Mouse (Mus musculus): ENCODE data around the gene Sub1. TPM values are rescaled to one million over a fixed set of nuclear protein-coding genes. Genes with fewer than 3 reads are reported as not detected.
A peak's percentile ranks its signal among the peaks of the same experiment; 100 is the strongest.

Sub1 gene
- polyA plus RNA-seq, 1 experiment from 2014 or later, result 697 TPM

DNA sequence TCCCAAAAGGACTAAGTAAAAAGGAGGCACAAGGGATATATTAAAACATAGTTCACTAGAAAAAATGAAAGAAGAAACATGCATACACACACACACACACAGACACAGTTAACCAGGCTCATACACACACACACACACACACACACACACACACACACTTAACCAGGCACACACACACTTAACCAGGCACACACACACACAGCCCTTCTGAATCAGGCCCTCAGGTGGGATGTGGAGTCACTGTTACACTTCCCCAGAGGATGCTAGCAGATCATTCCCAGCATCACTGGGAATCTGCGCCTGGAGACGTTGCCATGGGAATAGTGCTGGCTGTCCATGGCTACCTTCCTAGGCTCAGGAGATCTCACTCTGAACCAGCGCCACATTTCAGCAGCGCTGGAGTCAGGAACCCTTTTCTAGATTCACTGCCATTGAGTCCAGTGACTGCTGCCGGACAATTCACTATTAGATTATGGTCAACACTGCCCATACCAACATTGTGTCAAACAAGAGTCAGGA is 30.2 kb upstream of the Sub1 start:
- Histone ChIP-seq H3K9me3 (no peaks in the 10 kb centered on the region), H3K27ac (no peak overlapping the region), H3K36me3 (no peaks in the 10 kb centered on the region), H3K4me3 (no peak overlapping the region), H3K27me3 (ENCODE audit: insufficient read depth, poor library complexity, severe bottlenecking) (no peaks in the 10 kb centered on the region), H3K4me1 (replicated peaks) (no peaks in the 10 kb centered on the region)
- WGBS, result 88% methylated on average over 5 of the region's 5 CpGs
- no peak for DNase-seq (ENCODE audit: low spot score)

DNA sequence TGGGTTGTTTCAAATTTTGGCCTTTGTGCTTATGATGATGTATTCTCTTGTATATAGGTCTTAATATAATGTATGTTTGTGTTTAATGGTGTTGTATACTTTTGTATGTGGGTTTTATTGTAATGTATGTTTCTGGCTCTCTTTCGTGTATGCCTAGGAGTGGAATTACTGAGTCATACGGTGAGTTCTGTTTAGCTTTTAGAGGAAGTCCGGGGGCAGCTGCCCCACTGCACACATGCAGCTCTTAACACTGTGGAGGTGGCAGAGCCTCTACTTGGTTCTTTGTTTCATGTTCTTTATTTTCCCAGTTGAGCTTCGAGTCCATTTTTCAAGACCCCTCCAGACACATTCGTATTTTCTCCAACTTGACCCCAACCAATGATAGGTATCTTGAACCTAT is 29.2 kb upstream of the Sub1 start:
- DNase-seq (ENCODE audit: low spot score), result no peak
- 88% methylated on average over 5 of the region's 5 CpGs for WGBS

DNA sequence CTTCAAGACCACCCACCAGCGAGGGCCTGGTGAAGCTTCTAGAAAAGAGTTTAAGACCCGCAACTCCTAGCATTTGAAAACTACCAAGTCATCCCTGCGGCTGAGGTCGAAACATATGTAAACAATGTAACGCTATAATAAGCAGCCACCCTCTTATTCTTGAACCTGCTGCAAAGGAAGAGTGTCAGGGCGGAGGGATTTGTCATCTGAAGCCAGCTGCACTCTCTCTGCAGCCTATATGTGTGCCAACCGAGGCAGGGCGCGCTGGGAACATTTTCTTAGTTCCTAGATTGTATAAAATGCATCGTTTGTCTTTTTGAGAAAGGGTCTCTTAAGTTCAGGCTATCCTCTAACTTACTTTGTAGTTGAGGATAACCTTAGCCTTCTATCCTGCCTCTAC is 28.6 kb upstream of the Sub1 start:
- H3K27me3 ChIP-seq (ENCODE audit: insufficient read depth, poor library complexity, severe bottlenecking), result no peaks in the 10 kb centered on the region
- H3K27ac ChIP-seq, result no peak overlapping the region
- H3K4me1 ChIP-seq (replicated peaks), result no peaks in the 10 kb centered on the region
- no peaks in the 10 kb centered on the region for H3K36me3 ChIP-seq
- H3K4me3 ChIP-seq, result no peak overlapping the region
- 88% methylated on average over 10 of the region's 10 CpGs for WGBS
- H3K9me3 ChIP-seq, result no peaks in the 10 kb centered on the region
- DNase-seq (ENCODE audit: low spot score), result no peak

More for the DNA sequence above, 29.2 kb upstream of the Sub1 start:
- Histone ChIP-seq H3K27me3 (ENCODE audit: insufficient read depth, poor library complexity, severe bottlenecking) (no peaks in the 10 kb centered on the region), H3K36me3 (no peaks in the 10 kb centered on the region), H3K27ac (no peak overlapping the region), H3K9me3 (no peaks in the 10 kb centered on the region), H3K4me1 (replicated peaks) (no peaks in the 10 kb centered on the region), H3K4me3 (no peak overlapping the region)

DNA sequence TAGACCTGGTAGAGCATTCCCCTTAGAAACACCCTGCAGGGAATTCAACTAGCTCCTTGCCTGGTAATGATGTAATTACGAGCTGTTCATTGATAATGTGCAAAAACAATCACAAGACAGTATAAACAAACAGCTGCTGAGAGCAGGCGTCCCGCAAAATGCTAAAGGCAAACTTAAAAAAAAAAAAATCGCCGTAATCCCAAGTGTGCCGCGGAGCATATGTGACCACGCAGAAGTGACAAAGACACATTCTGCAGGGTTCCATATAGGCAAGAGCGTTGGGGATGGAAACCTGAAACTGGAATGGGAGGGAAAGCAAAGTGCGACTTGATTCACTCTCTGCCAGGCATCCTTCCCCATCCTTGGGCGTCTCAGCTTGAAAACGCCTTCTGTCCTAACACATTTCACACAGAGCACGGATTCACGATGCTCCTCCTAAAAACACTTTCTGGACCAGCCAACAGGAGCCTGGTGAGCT is 28.0 kb upstream of the Sub1 start:
- Histone ChIP-seq H3K27ac (no peak overlapping the region), H3K4me3 (no peak overlapping the region), H3K27me3 (ENCODE audit: insufficient read depth, poor library complexity, severe bottlenecking) (no peaks in the 10 kb centered on the region), H3K9me3 (no peaks in the 10 kb centered on the region), H3K4me1 (replicated peaks) (no peaks in the 10 kb centered on the region), H3K36me3 (no peaks in the 10 kb centered on the region)
- DNase-seq (ENCODE audit: low spot score), result no peak
- 64% methylated on average over 14 of the region's 14 CpGs for WGBS

DNA sequence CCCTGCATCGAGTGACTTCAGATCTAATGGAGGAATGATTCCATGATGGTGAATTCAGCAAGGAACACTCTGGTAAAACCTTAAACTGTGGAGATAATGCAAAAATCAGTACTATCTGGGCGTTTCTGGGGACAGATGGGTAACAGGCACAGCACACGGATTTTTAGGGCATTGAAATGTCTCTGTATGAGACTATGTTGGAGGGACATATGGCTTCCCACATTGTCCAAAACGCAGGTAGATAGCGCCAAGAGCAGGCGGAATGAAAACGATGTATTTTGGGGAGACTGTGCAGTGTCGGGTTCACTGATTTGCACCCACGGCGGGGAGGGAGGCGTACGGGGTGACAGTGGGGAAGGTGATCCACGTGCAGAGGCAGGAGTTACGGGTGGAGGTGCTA is 22.7 kb upstream of the Sub1 start:
- WGBS, result 92% methylated on average over 14 of the region's 14 CpGs
- Histone ChIP-seq H3K4me3 (no peak overlapping the region), H3K9me3 (no peaks in the 10 kb centered on the region), H3K27ac (no peak overlapping the region), H3K4me1 (replicated peaks) (no peaks in the 10 kb centered on the region), H3K27me3 (ENCODE audit: insufficient read depth, poor library complexity, severe bottlenecking) (no peaks in the 10 kb centered on the region), H3K36me3 (no peaks in the 10 kb centered on the region)
- no peak for DNase-seq (ENCODE audit: low spot score)

DNA sequence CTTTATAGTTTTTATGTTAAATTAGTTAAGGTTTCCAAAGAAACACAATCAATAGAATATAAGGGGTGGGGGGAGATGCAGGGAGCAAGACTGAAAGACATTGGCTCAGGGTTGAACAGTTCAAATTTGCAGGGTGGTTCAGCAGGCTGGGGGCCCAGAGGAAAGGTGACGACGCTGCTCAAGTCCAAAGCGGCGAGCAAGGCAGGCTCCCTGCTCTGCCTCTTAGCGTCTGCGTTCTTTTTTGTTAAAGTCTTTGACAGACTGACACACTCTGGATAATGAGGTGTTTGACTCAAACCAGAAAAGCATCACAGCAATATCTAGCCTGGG is 21.6 kb upstream of the Sub1 start:
- Histone ChIP-seq H3K4me1 (replicated peaks) (no peaks in the 10 kb centered on the region), H3K27ac (no peak overlapping the region), H3K36me3 (no peaks in the 10 kb centered on the region), H3K9me3 (no peaks in the 10 kb centered on the region), H3K27me3 (ENCODE audit: insufficient read depth, poor library complexity, severe bottlenecking) (no peaks in the 10 kb centered on the region), H3K4me3 (no peak overlapping the region)
- WGBS, result 84% methylated on average over 6 of the region's 6 CpGs
- DNase-seq (ENCODE audit: low spot score), result no peak

DNA sequence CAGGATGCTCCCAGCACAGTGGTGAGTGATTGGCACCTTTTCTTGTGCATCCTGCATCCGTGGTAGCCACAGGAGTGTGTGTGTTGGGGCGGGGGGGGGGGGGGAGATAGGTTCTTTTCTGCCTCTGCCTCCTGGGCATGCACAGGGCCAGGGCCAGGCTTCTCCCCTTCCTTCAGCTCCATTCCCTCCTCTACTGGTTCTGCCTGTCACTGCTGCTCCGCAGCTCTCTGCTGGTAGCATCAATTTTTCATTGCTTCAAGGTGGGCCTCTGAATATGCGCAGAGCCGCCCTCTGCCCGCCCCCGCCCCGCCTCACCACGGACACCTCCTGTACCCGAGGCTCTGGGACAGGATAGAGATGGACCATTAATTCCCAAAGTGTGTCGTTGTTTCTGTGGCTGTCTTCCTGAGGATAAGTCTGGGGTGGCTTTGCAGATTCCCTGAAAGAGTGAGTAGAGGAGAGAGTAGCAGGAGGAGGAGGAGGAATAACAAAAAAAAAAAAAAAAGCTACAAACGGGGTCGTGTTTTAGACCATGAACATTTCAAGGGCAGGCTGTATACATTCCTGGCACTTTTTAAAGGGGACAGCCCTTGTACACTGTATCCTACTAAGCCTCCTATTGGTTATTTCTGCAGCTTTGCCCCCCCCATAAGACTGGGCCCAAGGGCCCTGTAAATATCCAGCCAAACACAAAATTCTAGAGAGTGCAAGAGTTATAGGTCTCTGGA is 21.1 kb upstream of the Sub1 start:
- Histone ChIP-seq H3K9me3 (no peaks in the 10 kb centered on the region), H3K4me1 (replicated peaks) (no peaks in the 10 kb centered on the region), H3K27ac (no peak overlapping the region), H3K27me3 (ENCODE audit: insufficient read depth, poor library complexity, severe bottlenecking) (no peaks in the 10 kb centered on the region), H3K36me3 (no peaks in the 10 kb centered on the region), H3K4me3 (no peak overlapping the region)
- WGBS, result 51% methylated on average over 13 of the region's 13 CpGs
- DNase-seq (ENCODE audit: low spot score), result no peak

DNA sequence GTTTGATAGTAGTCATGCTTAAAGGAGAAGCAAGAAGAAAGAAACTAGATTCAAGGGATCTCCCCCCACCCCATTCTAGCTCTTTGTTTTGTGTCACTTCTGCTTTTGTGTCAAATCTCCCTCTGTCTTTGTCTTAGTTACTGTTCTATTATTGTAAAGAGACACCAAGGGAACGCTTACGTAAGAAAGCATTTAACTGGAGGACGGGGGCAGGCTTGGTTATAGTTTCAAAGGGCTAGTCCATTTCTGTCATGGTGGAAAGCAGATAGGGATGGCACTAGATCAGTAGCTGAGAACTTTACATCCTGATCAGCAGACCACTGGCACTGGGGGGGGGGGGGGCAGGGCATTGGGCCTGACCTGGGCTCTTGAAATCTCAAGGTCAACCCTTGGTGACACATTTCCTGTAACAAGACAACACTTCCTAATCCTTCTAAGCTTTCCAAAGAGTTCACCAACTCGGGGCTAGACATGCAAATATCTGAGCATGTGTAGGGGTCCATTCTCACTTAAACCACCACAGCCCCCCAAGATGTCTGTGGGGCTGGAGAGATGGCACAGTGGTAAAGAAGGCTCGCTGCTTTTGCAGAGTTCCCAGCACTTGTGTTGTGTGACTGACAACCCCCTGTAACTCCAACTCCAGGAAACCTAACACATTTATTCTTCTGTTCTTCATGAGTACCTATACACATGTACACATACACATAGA is 17.6 kb upstream of the Sub1 start:
- 67% methylated on average over 5 of the region's 5 CpGs for WGBS
- Histone ChIP-seq H3K27ac (no peak overlapping the region), H3K9me3 (no peaks in the 10 kb centered on the region), H3K36me3 (no peaks in the 10 kb centered on the region), H3K27me3 (ENCODE audit: insufficient read depth, poor library complexity, severe bottlenecking) (no peaks in the 10 kb centered on the region), H3K4me3 (no peak overlapping the region), H3K4me1 (replicated peaks) (no peaks in the 10 kb centered on the region; the same call in 1 of the 2 replicates)
- DNase-seq (ENCODE audit: low spot score), result no peak

DNA sequence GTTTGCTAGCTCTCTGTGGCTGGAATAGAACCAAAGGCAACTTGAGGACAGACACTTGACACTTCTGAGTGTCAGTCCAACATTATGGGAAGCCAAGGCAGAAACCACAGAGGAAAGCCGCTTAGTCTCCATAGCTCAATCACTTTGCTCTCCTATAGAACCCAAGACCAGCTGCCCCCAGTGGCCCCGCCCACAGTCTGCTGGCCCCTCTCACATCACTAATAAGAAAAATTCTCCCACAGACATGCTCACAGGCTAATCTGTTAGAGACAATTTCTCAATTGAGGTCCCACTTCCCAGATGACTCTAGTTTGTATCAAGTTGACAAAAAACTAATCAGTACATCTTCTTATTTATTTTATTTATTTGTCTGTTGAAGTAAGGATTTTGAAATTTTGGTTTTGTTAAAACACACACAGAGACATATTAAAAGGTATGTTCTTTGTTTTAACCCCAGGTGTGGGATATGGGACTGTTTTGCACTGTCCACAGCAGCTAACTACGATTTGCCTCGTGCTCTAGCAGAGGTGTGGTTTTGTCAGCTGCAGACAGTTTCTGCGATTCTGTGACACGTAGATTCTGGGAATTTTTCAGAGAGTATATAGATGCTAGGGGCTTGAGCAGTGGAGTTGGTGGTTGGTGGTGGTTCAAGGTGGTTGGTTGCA is 16.9 kb upstream of the Sub1 start:
- H3K27ac ChIP-seq, result no peak overlapping the region
- H3K36me3 ChIP-seq, result no peaks in the 10 kb centered on the region
- no peaks in the 10 kb centered on the region for H3K9me3 ChIP-seq
- no peaks in the 10 kb centered on the region; the same call in 1 of the 2 replicates for H3K4me1 ChIP-seq (replicated peaks)
- 74% methylated on average over 6 of the region's 6 CpGs for WGBS
- no peaks in the 10 kb centered on the region for H3K27me3 ChIP-seq (ENCODE audit: insufficient read depth, poor library complexity, severe bottlenecking)
- no peak for DNase-seq (ENCODE audit: low spot score)
- no peak overlapping the region for H3K4me3 ChIP-seq

DNA sequence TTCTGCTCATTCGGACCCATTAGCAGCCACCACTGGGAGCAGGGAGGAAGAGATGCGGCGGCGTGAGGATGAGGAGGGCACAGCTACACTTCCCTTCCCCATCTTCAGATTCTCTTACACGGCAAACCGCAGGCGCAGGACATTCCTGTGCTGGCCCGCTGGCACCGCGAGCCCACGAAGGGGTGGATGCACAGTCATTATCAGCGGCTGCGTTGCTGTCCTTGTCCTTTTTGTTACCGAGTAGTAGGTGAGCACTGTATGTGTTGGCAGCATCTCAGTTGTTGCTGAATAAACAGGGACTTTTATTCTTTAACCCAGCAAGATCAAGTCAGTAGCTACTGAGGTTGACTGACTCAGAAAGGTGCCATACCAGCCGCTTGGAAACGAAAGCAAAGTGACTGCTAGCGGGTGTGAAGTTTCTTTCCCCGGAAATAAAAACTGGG is 13.8 kb upstream of the Sub1 start:
- no peak overlapping the region for H3K27ac ChIP-seq
- no peak for DNase-seq (ENCODE audit: low spot score)
- 52% methylated on average over 18 of the region's 18 CpGs for WGBS
- H3K36me3 ChIP-seq, result no peaks in the 10 kb centered on the region
- no peaks in the 10 kb centered on the region for H3K9me3 ChIP-seq
- H3K4me1 ChIP-seq (replicated peaks), result no peaks in the 10 kb centered on the region; the same call in 1 of the 2 replicates
- H3K4me3 ChIP-seq, result peak overlapping the region; percentile 23; the same call in 1 of the 2 replicates
- H3K27me3 ChIP-seq (ENCODE audit: insufficient read depth, poor library complexity, severe bottlenecking), result no peaks in the 10 kb centered on the region

DNA sequence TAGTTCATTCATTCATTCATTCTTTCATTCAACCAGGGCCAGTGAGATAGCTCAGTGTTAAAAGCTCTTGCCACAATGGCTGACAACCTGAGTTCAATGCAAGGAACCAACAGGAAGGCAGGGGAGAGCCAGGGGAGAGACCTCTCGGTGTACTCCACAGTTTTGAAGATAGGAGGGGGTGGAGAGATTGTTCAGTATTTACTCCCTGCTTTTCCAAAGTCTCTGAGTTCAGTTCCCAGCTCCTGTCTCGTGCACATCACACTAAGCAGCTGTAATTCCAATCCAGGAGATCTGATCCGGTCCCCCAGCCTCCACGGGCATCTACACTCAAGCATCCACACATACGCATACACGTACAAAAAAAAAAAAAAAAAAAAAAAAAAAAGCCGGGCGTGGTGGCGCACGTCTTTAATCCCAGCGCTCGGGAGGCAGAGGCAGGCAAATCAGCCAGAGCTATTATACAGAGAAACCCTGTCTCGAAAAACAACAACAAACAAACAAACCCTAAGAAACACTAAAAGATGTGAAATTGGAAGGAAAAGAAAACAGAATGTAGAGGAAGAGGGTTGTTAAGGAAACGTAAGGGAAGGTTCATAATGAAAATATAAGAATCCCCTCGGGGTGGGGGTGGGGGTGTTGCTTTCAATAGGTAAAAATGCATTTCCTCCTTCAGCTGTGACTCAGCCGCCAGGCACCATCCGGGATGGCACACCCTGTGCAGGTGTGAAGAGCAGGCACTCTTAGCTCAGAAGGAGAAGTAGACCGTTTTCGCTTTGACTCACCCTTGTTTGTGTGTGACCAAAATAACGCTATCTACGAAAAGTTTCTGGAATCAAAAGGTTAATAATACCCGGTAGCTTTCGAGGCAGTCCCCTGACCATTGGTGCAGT is 13.2 kb upstream of the Sub1 start:
- Histone ChIP-seq H3K4me1 (replicated peaks) (no peaks in the 10 kb centered on the region; the same call in 1 of the 2 replicates), H3K9me3 (no peaks in the 10 kb centered on the region), H3K4me3 (peak overlapping the region; percentile 23; the same call in 1 of the 2 replicates), H3K36me3 (no peaks in the 10 kb centered on the region), H3K27me3 (ENCODE audit: insufficient read depth, poor library complexity, severe bottlenecking) (no peaks in the 10 kb centered on the region), H3K27ac (no peak overlapping the region)
- 67% methylated on average over 23 of the region's 23 CpGs for WGBS
- no peak for DNase-seq (ENCODE audit: low spot score)

DNA sequence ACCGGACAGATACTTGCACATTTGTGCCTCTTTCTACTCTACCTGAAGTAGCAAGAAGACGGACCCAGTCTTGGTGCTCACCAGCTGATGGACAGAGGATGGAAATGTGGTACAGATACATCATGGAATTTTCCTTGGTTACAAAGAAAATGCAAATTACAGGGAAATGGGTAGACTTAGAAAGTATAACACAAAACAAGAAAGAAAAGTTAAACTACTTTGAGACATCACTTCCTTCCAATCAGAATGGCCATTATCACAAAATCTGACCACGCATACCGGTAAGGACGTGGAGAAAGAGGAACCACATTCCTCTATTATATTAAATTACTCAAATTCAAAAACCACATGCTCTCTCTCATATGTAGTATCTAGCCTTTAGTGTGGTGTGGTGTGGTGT is 12.1 kb upstream of the Sub1 start:
- Histone ChIP-seq H3K27ac (no peak overlapping the region), H3K4me1 (replicated peaks) (no peaks in the 10 kb centered on the region; the same call in 1 of the 2 replicates), H3K36me3 (no peaks in the 10 kb centered on the region), H3K4me3 (no peak overlapping the region), H3K9me3 (no peaks in the 10 kb centered on the region), H3K27me3 (ENCODE audit: insufficient read depth, poor library complexity, severe bottlenecking) (no peaks in the 10 kb centered on the region)
- DNase-seq (ENCODE audit: low spot score), result no peak
- WGBS, result 93% methylated on average over 5 of the region's 5 CpGs
